Mouse (Mus musculus) lung, postnatal 10 days (tissue): Measurements from ENCODE around the gene Myo9b.
A peak's percentile ranks its signal among the peaks of the same experiment; 100 is the strongest.
"Not testable (repeated sequence)": the region's sequence is repeated elsewhere in the genome, so short reads cannot be mapped to it uniquely, and the experiment has no call there.

Source experiments
- DNase-seq: peaks from one replicate; pipeline ENCODE4 v3.0.0; 2021

Gene Myo9b

DNA sequence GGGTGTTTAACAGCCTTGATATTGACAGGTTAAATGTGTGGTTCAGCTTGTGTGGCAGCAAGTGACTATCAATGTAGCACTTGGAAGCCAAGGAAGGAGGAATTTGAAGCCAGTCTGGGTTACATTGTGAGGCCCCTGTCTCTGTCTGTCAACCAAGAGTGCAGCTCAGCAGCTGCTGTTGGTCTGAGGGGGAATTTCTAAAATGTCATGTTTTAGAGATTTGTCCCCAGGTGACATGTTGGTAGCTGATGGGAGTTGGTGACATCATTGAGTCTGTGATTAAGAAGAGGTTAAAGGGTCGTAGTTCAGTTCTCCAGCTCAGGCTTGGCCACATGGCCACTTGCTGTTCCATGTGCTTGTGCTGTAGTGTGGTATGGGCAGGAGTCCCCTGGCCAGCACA, 24.9 kb downstream of the Myo9b start:
- no peak for DNase-seq

DNA sequence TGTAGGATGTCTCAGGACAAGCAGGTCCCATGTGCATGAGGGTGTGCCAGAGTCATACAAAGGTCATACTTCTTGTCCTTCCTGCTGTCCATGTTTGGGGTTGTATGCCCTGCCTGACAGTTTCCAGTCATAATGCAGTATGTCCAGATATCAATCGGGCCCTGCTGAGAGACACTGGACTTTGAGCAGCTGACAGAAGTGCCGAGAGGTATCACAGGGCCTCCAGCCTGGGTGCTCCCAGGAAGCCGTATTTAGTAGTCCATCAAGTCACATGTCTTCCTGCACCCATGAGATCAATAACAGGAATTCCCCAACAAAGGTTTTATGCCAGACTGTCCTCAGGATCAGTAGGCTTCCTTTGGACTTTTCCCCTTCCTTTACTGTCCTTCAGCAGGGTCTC, 27.2 kb downstream of the Myo9b start:
- no peak for DNase-seq

GRCm38 (mm10) chr8:71302788-71303187, 30.3 kb downstream of the Myo9b start:
- no peak for DNase-seq

- DNase-seq, result no peak
These were observed 31.1 kb downstream of the Myo9b start for GRCm38 (mm10) chr8:71303632-71304031.

- DNase-seq, result no peak
These were observed 33.5 kb downstream of the Myo9b start for GRCm38 (mm10) chr8:71305988-71306387.

DNA sequence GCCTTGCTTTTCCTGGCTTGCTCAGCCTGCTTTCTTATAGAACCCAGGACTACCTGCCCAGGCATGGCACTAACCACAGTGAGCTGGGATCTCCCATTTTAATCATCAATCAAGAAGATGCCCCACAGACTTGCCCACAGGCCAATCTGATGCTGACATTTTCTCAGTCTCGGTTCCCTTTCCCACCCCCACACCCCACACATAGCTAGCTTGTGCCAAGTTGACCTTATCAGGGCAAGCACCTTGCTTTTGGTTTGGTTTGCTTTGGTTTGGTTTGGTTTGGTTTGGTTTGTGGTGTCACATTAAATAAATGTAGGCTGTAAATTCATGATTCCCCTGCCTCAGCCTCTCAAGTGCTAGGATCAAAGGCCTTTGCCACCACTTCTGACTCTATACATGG, 34.9 kb downstream of the Myo9b start:
- DNase-seq, result no peak

GRCm38 (mm10) chr8:71307913-71308312, 35.4 kb downstream of the Myo9b start:
- no peak for DNase-seq

DNA sequence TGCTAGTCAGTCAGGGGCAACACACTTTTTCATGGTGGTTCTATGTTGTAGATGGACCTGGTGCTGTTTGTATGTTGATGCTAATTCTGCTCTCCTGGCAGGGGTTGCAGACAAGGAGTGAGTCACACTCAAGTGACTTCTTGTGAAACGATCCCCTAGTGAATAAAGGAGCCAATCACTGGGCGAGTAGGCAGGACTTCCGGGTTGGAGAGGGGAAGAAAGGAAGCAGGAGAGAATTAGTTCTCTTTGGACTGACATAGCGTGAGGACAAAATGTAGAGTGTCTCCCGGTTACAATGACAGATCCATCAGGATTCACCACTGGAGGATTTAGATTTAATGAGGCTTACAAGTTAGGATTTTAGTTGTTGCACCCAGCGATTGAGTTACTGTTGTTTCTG, 37.9 kb downstream of the Myo9b start:
- peak; percentile 56 for DNase-seq

GRCm38 (mm10) chr8:71312700-71313099, 40.2 kb downstream of the Myo9b start:
- peak; percentile 74 for DNase-seq

DNA sequence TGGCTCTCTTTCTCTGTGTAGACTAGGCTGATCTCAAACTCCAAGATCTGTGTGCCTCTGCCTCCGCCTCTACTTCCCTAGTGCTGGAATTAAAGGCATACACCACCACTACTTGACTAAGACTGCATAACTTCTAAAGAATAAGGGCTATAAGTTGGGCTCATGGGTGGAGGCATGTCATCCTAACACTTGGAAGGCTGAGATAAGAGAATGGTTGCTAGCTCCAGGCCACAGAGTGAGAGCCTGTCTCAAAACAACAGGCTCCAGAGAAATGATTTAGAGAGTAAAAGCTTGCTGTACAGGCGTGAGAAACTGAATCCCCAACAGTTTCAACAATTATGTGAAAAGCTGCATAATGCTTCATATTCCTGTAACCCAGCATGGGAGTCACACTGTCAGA, 41.4 kb downstream of the Myo9b start:
- DNase-seq, result no peak

DNA sequence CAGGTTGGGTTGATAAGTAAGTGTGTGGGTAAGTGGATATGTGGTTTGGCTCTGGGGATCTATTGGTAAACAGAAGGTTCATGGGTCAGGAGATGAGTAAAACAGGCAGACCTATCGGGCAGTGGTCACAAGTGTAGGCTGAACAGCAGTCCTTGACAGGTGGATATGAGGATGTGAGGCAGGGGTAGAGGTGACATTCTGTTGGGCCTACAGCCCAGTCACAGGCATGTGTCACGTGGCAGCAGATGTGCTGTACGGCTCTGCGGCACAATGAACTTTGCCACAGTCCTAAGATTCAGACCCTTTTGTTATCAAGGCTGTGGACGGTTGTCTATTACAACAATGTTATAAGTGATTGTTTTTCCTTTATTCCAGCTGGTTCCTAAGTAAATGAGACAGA, 43.5 kb downstream of the Myo9b start:
- DNase-seq, result no peak

- peak; percentile 34 for DNase-seq
These were observed 44.0 kb downstream of the Myo9b start for GRCm38 (mm10) chr8:71316486-71317031.

DNA sequence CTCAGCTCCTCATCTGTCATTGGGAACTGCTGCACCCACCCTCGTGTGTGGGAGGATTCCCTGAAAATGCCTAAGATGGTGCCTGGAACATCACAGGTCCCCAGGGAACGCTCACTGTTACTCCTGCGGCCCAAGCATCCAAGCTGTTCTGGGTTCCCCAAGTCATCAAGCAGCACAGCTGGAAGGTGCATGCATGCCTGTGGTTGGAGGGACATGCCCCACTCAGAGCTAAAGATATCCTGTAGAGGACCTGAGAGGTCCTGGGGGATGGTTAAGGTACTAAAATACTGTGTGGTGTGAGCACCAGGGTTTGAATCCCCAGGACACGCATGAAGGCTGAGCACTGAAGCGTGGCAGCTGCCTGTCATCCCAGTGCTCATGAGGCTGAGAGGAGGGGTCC, 46.1 kb downstream of the Myo9b start:
- not testable (repeated sequence) for DNase-seq

DNA sequence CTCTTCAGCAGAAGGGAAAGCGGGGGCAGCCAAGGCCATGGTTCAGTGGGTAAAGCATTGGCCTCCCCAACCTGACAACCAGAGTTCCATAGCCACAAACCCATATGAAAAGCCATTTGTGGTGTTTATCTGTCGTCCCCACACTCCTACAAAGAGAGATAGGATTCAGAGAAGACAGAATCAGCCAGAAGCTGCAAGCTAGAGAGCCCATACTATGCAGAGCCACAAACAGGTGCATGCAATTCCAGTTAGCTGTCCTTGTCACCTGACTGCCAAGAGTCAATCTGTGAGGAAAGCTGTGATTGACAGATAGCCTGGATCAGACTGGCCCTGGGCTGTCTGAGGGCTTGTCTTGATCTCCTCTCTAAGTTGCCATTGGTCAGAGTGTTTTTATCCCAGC, 47.2 kb downstream of the Myo9b start:
- not testable (repeated sequence) for DNase-seq

DNA sequence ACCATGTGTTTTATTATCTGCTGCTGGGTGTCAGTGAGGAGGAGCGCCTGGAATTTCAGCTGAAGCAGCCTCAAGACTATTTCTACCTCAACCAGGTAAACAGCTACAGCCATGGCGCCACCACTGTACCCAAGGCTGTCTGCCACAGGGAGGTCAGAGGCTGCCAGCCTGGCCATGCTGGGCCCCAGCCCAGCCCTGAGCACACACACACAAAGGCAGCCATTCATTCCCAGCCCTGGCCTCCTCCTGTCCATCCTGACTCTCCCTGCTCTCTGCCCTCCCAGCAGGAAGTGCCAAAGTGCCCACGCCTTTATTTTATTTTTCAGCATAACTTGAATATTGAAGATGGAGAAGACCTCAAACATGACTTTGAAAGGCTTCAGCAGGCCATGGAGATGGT, 50.4 kb downstream of the Myo9b start:
- DNase-seq, result no peak

DNA sequence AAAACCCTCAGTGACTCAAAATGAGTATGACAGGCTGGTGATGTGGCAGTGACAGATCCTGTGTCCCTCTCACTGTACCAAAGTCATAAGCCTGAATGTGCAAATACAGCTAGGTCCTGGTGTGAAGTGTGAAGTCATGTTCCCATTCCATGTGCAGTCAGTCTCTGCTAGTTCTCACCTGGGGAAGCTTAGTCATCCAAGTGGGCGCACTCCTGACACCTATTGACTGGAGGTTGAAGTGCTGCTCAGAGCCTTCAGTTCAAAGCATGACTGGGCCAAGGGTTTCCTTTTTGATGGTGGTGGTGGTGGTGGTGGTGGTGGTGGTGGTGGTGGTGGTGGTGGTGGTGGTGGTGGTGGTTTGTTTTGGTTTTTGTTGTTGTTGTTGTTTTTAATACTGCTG, 52.3 kb downstream of the Myo9b start:
- peak; percentile 51 for DNase-seq

DNA sequence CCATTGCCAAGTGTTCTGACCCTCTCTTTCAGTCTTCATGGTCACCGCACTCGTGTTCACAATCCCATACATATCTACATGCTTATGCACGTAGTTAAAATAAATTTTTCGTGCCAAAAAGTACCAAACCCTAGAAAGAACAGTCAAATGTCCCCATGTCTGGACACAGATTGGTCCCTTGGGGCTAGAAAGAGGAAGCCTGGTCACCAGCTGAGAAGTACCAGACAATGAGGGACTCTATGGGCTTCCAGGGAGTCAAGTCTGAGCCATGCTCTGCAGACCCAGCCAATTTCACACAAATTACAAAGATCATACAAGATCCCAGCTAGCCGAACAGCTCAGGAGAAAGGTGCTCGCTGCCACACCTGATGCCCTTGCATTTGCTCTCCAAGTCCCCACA, 65.3 kb downstream of the Myo9b start:
- DNase-seq, result not testable (repeated sequence)

DNA sequence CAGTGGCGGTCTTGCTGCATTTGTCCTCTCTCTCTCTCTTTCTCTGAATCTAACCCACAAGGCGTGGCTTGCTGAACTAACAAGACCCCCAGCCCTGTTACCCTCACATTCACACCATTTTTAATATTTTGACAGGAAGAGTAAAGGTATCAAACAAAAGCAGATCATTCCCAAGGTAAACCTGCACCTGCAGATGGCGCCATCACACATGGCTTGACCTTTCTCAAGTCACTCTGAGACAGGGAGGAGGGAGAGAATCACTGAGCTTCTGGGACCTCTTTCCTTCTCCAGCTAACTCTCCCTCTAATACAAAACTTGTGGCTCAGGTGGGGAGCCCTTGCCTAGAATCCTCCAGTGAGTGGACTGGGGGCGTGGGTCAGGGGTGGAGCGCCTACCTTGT, 68.1 kb downstream of the Myo9b start:
- peak; percentile 51 for DNase-seq

GRCm38 (mm10) chr8:71346581-71346980, 74.1 kb downstream of the Myo9b start:
- no peak for DNase-seq

DNA sequence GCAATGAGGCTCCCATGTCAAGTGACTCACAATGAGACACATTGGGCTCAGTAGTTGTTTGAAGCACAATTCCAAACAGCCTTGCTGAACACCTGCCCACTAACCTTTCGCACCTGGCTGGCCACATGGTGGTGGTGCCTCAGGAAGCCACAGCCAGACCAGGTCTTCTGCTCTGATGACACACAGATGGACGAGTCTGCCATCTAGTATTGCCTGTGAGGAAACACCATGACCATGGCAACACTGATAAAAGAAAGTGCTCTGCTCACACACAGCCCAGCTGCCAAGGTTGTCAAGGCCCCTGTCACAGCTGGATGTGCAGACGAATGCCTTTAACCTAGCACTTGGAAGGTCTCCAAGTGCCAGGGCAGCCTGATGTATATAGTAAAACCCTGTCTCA, 78.6 kb downstream of the Myo9b start:
- DNase-seq, result no peak

GRCm38 (mm10) chr8:71351520-71351919, 79.0 kb downstream of the Myo9b start:
- no peak for DNase-seq

- no peak for DNase-seq
These were observed 85.5 kb downstream of the Myo9b start for GRCm38 (mm10) chr8:71358026-71358425.

- peak; percentile 95 for DNase-seq
These were observed 94.4 kb downstream of the Myo9b start, which contains the start of gene Use1 for GRCm38 (mm10) chr8:71366771-71367528. Gene Use1 (plus strand): TSS chr8:71366848.

- DNase-seq, result peak; percentile 19
These were observed 95.1 kb downstream of the Myo9b start for GRCm38 (mm10) chr8:71367529-71368176.
